Mouse (Mus musculus) ovary, postnatal 14 days (tissue): ENCODE data around the gene Gm28048.
A peak's percentile ranks its signal among the peaks of the same experiment; 100 is the strongest.

Source experiments
- DNase-seq: peaks from one replicate; pipeline ENCODE4 v3.0.0; 2022; ENCODE audit warnings: low spot score

Gene Gm28048

DNA sequence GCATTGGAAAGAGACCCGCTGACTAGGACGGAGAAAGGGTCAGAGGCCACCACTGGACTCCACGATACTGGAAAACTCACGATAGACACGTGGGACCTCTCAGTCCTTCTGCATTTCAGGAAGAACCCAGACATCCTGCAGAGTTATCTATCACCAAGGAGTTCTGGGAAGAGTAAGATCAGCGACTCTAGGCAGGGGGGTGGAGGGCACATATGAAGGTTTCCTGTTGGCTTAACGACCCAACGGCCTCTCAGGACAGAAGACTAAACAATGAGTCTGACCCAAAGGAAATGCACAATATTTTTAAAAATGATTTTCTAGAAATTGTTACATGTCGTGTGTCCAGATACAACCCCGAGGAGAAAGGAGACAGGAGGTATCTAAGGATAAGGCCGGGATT is 150.0 kb downstream of the Gm28048 start:
- no peak for DNase-seq

DNA sequence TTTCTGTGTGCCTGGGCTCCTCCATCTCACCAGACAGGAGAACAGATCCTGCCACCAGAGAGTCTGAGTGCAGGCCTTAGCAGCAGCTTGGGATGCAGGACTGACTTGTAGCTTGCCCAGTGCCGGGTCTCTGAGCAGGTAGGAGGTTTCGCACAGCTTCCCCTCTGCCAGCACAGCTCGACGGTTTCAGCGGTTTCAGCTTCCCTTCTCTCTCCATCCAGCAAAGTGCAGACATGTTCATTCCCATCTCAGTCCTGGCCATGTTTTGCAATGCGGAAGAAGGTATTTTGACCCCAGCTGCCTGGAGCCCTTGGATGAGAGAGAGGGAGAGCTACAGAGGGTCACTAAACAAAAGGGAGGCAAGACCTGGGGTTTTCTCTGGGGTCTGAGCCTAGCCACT is 151.2 kb downstream of the Gm28048 start:
- no peak for DNase-seq

DNA sequence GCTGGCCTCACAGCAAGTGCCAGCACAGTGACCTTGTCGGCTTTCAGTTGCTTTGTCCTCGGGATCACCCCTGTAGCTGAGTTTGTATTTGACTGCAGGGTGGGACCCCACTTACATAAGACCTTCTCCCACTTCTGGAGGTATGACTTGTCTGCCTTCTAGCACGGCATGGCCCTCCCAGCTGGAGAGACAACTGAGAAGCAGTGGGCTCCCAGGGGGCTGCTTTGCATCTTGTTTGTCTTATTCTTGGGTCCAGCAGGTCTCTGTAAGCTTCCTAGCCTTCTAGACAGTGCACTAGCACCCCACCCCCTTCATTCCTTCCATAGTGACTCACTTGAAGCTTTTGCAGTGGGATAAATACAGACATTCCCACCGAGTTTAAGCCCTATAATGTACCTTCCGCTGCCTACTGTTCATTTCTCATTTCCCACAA is 151.7 kb downstream of the Gm28048 start:
- DNase-seq = no peak

DNA sequence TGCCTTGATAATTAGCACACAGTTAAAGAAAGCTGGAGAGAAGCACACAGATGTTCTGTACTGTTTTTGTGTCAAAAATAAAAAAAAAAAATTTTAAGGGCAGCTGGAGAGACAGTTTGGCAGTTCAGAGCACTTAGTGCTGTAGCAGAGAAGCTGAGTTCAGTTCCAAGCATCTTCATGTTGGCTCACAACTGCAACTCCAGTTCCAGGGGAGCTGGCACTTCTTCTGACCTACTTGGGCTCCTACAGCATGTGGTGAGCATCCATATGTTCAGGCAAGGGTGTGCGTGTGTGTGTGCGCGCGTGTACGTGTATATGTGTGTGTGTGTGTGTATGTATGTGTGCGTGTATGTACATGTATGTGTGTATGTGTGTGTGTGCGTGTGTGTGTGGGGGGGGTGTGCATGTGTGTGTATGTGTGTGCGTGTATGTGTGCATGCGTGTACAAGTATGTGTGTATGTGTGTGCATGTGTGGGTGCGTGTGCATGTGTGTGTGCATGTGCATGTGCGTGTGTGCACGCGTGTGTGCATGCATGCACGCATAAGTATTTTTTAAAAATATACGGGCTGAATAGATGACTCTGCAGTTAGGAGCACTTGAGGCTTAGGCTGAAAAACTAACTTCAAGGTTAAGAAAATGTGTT is 152.8 kb downstream of the Gm28048 start:
- no peak for DNase-seq

DNA sequence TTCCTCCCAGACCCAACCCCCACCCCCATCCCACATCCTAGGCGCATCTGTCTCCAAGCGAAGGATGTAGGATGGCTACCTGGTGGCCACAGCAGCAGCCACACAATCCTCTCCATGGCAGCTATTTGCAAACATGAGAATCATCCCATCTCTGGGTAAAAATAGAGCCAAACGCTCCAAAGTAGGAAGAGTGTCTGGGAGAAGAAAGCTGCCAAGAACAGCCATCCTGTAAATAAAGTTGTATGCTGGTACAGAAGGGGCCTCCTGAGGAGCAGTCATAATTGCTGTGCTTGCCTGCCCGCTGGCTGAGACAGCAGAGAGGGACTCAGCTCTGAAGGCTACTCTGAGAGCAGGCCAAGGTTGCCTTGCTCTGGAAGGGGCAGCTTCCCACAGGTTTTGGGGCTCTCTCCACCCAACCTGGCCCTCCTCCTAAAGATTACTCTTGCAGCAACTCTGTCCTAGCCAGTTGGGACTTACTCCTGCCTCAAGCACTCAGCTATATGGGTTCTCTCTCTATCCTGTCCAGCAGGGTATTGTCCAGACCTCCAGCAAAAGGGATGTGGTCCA is 154.3 kb downstream of the Gm28048 start:
- DNase-seq = no peak

DNA sequence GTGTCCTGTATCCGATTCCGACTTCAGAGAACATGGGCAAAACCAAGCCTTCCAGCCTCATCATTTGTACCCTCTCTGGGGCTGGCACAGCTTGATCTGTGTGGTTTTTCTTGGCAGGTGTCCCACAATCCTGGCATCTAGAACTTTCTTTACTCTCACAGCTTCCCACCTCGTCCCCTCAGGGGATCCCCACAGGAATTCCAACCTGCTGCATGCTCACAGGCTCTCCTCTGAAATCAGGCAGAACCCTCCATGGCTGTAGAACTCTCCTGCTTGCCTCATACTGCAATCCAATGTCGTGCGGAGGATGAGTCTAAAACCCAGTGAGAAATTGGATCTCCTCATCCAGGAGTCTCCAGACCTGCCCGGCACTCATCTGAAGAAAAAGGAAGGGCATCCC is 155.2 kb downstream of the Gm28048 start:
- DNase-seq = no peak

DNA sequence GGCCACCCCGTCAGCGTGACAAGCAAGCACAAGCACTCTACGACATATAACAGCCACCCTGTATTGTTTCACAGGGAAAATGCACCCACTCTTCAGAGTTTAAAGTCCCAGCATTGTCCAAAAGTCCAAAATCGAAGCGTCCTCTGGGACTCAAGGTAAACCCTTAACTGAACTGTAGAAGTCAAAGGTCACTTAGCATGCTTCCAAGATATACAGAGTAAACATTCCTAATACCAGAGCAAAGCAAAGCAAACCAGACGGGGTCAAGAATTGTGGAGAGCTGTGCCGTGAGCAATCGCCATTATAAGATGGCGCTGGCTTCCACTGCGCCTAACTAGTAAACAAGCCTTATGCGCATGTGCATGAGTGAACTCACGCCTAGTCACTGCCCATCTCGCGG is 155.8 kb downstream of the Gm28048 start:
- no peak for DNase-seq

DNA sequence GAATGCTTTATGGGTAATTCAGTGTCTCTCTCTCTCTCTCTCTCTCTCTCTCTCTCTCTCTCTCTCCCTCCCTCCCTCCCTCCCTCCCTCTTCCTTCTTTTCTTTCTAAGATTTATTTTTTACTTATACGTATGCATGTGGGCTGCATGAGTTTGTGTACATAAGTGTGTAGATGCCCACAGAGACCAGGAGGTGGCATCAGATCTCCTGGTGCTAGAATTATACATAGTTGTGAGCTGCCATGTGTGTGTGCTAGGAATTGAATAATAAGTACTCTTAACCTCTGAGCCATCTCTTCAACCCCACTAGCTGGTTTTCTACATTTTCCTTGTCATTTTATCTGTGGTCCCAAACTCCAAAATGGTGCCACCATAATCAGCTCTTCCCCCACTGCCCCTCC is 156.3 kb downstream of the Gm28048 start:
- no peak for DNase-seq

DNA sequence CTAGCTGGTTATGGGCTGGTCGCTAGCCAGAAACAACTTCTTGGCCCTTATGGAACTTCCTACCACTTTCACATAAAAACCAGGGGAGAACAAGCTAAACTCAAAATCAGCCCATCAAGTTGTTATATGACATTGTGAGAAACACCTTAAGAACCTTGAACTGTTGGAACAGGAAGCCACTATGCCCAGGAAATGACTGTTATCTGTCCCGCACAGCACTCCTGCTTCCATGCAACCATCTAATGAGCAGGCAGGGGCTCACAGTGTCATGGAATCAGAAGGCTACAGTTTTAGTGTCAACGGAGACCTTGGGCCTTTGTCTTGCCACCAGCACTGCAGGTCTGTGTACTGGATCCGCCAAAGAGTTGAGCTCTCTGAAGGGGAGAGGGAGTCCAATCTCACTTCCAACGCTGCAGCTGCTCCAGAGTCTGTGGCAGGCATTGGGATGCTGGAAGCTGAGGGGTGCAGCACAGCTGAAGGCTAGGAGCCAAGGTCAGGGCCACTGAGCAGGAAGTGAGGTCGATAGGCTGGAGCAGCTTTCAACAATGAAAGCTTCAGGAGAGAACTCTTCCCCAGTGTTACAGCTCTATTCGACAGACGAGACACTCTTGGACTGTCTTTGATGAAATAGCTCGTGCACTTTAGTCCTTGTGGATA is 157.7 kb downstream of the Gm28048 start:
- no peak for DNase-seq

DNA sequence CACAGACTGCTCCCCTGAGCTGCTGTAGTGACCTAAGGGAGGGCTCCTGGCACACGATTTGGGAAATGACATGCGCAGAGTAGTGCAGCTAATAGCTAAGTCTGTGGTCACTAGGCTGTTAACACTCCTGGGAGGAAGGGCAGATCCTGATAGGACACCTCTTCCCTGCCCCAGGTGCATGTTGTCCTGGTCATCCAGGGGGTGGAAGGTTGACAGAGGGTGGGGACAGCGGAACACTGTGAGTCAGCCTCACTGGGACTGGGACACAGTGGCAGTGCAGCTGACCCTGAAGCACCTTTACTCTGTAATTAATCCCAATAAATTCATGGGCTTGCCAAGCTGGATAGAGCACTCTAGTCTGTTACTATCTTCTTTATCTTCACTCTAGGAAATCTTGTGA is 160.6 kb downstream of the Gm28048 start:
- DNase-seq = no peak

DNA sequence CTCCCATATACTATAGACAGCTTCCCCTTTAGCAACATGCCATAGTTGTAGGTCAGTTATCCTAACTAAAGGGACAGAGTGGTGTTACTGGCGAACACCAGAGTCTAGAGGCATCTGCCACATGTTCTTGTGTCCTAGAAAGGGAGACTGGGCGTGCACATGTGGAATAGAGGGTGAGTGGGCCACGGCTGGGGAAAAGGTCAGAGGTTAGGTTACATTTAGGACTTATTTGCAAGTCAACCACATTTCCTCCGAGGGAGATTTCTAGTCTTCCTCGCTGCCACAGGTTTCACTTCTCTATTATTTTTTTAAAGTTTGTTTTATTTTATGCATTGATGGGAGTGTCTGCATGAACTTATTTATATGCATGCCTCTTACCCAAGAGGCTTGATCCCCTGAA is 163.5 kb downstream of the Gm28048 start:
- DNase-seq = no peak

DNA sequence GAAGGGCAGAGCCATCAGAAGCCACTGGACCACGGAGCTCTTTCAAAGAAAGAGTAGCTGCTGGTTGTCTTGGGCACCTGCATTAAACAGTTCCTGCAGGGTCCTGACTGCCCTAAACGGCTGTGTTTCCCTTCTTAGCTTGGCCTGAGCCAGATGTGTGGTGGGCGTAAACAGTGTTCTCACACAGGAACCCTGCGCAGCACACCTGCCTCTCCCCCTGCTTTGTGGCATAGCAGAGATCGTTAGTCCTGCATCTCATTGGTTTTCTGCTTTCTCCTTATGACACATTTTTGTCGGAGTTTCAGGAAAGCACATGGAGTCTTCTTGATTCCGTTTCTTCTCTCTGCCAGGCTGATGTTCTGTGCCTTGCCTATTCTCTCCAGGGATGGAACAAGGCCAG is 166.0 kb downstream of the Gm28048 start:
- no peak for DNase-seq

DNA sequence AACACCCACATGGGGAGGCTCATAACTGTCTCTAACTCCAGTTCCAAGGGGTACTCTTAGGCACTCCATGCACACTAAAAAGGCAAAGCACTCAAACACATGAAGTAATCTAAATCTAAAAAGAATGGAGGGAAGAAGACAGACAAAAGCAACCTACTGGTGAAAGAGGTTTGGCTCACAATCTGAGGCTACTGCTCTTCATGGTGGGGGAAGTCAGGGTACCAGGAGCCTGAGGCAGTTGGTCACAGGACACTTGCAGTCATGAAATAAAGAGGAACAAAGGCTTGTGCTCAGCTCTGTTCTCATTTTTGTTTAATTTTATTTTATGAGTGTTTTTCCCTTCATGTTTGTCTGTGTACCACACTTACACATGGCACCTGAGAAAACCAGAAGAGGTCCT is 166.7 kb downstream of the Gm28048 start:
- DNase-seq = no peak

DNA sequence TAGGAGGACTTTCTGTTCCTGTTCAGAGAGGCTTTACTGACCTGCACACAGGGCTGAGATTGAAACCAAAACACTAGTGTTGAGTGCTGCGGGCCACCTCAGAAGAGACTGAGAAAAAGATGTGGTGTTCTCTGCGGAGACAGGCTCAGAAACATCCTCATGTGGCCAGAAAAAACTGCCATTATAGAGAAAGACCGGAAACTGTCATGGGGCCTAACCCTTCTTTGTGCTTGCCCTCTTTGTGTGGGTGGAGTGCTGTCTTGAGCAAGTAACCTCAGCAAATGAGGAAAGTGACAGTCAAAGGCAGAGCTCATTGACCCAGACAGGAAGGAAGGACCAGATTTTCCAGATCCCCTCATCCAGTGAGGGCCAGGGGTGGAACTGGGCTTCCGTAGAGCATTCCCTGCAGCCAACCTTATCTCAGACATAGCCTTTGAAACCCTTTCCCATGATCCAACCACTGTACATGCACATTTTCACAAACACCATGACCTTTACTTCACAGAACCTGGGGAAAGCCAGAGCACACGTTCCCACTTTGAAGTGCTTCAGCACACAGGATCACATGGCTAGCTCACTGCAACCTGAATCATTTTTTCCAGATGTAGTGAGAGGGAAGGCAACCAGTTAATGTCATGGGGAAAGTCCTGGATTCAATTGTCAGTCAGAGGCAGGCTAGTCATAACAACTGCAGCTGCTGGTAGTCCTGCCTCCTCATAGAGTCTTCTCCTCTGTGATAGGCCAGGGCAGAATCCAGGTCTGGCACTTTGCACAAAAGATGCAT is 167.8 kb downstream of the Gm28048 start:
- no peak for DNase-seq

DNA sequence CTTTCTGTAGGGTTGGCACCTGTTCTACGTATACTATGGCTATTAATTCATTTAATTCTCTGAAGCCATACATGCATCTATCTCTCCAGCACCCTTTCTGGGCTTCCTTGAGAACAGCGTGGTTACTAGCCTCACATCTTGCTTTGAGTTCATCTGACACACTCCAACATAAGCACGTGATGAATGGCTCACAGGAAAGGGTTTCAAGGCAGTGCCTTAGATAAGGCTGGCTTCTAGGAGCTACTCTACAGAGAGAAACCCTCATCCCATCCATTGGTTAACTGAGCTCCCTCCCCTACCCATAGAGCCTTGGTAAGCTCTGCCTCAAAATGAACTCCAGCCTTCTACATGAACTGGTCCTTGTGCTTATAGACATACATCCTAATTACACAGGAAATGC is 168.5 kb downstream of the Gm28048 start:
- no peak for DNase-seq

DNA sequence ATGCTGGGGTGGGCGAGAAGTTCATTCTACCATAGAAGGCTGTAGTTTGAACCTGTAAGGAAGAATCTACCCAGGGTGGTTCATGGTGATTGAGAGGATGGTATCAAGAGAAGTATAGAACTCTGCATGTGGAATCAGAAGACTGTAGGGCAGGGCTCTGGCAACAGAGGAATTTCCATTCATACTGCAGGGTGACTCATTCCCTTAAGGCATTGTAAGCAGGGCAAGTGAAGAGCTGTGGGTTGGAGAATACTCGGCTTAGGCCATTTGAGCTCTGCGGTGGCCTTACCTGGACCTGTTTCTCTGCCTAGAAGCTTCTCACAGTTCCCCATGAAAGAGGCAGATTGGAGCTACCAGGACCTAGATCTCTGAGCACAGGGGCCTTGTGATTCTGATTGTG is 170.5 kb downstream of the Gm28048 start:
- DNase-seq = no peak

DNA sequence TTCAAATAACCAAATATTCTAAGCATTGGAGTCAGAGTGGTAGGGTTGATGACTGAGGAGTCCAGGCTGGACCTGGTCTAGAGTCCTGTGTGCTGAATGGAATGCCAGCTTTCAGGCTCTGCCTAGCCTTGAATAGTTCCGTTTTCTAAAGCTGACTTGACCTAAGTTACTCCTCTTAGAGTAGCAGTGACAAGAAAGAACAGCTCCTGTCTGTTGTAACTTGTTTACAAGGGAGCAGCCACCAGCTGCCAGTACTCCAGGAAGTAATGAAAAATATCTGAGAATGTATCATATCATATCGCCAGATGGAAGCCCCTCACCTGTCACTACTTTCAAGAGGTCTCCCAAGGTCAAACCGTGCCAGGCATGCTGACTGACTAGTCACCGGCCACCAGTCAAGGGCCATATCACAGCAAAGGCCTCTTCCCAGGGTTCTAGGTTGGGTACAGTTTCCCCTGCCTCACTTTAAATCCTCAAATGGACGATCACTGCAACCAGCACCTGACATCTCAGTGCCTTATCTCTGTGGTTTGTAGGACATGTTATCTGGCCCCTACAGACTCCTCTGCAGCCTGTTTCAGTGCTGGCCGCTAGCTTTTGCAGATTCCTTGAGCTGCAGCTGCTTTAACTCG is 172.3 kb downstream of the Gm28048 start:
- DNase-seq = no peak

DNA sequence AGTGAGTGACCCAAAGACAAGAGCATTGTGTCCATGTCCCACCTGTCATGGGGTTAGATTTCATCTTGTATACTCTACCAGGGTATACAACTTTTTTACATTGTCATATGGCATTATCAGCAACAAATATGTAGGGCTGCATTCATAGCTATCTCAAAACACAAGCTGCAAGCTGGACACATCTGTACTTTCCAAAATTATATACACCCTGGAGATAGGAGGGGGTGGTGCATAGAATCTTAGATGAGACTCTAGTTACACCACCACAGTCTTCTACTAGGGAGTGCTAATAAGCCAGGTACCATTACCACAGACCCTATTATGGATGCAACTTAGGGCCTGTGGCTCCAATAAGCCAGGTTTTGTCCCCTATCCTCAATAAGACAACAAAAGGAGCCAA is 173.8 kb downstream of the Gm28048 start:
- no peak for DNase-seq

DNA sequence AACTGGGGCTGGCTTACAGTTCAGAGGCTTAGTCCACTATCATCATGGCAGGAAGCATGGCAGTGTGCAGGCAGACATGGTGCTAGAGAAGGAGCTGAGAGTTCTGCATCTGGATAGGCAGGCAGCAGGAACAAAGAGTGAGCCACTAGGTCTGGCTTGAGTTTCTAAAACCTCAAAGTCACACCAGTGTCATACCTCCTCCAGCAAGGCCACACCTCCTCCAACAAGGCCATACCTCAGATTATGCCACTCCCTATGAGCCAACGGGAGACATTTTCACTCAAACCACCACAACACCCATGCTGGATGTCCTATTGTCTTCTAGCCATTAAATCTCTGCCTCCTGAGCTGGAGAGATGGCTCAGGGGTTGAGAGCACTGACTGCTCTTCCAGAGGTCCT is 176.7 kb downstream of the Gm28048 start:
- no peak for DNase-seq

DNA sequence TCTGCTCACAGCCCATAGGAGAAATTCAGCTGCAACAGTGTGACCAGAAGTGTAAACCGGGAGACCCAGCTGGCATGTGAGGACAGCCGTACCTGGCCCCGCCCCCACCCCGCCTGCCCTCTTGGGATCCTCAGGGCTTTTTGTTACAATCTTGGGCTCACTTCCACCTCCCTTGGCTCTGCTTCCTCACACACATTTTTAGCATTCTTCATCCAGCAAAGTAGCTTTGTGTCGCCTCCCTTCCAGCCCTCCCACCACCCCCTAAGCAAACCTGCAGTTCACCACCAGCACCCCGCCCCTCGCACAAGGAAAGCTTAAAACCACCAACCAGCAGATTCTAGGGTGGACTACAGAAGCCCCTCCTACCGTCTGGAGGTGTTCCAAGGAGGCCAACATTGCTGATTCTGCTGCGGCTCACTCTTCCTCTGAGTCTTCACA is 181.9 kb downstream of the Gm28048 start:
- peak; percentile 20 for DNase-seq

DNA sequence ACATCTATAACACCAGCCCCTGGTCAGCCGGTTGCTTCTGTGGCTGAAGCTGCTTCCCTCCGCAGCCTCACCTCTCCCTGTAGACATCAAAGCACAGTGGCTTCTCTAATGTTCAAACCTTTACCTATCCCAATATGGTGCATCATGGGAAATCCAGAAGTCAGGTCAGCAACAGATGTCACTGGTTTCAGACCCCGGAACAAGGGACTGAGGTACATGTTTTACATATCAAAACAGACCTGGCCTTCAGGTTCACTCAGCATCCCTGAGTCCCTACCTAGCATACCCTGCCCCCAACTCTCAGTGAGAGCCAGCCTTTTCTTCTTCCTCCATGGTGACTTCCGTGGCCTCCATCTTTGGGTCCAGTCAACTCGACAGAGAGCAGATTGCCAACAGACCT is 183.0 kb downstream of the Gm28048 start:
- no peak for DNase-seq

DNA sequence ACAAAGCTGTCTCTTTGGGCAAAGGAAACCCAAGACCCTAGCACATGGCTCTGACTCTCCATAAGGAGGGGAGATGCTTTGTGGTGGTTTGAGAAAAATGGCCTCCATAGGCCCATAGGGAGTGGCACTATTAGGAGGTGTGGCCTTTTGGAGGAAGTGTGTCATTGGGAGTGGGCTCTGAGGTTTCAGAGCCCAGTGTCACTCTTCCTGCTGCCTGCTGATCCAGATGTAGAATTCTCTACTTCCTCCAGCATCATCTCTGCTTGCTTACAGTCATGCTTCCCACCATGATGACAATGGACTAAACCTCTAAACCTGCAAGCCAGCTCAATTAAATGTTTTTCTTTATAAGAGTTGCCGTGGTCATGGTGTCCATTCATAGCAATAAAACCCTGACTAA is 187.2 kb downstream of the Gm28048 start:
- DNase-seq = no peak

DNA sequence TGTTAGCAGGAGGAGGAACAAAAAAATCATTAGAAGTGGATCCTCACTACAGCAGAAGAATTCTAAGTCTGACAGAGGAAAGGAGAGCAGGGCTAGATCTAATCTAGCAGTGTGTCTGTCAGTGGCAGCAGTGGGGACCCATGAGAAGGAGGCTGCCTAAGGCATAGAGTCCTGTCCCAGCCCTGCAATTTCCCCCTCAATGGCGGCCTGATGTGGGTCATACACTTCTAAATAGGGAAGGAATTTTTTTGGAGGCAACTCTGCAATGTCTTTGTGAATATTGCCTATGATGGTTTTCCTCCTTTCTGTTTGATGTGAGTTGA is 188.0 kb downstream of the Gm28048 start:
- no peak for DNase-seq
